Mouse (Mus musculus) CH12.LX (cell line): Measurements from ENCODE around the gene Cmbl. TPM values are rescaled to one million over a fixed set of nuclear protein-coding genes. Genes with fewer than 3 reads are reported as not detected.

Experiments used
- DNase-seq: peaks from one replicate; pipeline ENCODE4 v3.0.0-alpha.2; 2013; ENCODE audit errors: extremely low read depth
- H3K27ac ChIP-seq: 2 replicates; pipeline ENCODE4 v1.5.1; 2012; ENCODE audit warnings: low read depth, mild to moderate bottlenecking, control low read depth, moderate library complexity; ENCODE audit not compliant: insufficient read depth
- H3K27me3 ChIP-seq: replicated peaks from 2 replicates; pipeline ENCODE3; 2012; ENCODE audit warnings: inconsistent platforms
- H3K36me3 ChIP-seq, 2 experiments: replicated peaks in 1 of 2; 2 replicates each; pipeline versions ENCODE3 to v1.6.1; 2012; ENCODE audit warnings: inconsistent platforms in 1 of 2, low read length in 1 of 2, mild to moderate bottlenecking in 1 of 2, mixed read lengths in 1 of 2, moderate library complexity in 1 of 2; ENCODE audit not compliant: control insufficient read depth in 1 of 2, insufficient read depth in 1 of 2
- H3K4me1 ChIP-seq, 2 experiments: 2 replicates each; pipeline ENCODE4 v1.6.1; 2012; ENCODE audit warnings: inconsistent platforms in 1 of 2, moderate library complexity in 1 of 2; ENCODE audit not compliant: insufficient read depth in 2 of 2, control insufficient read depth in 1 of 2
- H3K4me2 ChIP-seq: 2 replicates; pipeline ENCODE4 v1.6.1; 2012; ENCODE audit warnings: low read depth, mild to moderate bottlenecking, control low read depth; ENCODE audit not compliant: poor library complexity, insufficient read depth, severe bottlenecking
- H3K4me3 ChIP-seq, 3 experiments: fragments of 150-350 bp in 1 of 3; sonication (generic) in 1 of 3; replicated peaks in 1 of 3; 2 replicates each; pipeline versions ENCODE3 to v1.5.1; 2011 to 2012; ENCODE audit warnings: low read depth in 2 of 3, low read length in 2 of 3, mild to moderate bottlenecking in 2 of 3, moderate library complexity in 2 of 3, control low read depth in 1 of 3, improper control_type of control experiment in 1 of 3, inconsistent platforms in 1 of 3, mixed read lengths in 1 of 3; ENCODE audit not compliant: poor library complexity in 1 of 3
- H3K79me2 ChIP-seq: replicated peaks from 2 replicates; pipeline ENCODE4 v1.6.1; 2012; ENCODE audit warnings: mild to moderate bottlenecking, moderate library complexity; ENCODE audit not compliant: control insufficient read depth, poor library complexity, insufficient read depth, severe bottlenecking; ENCODE audit errors: extremely low read depth
- H3K9ac ChIP-seq: 2 replicates; pipeline ENCODE4 v1.6.1; 2012; ENCODE audit warnings: low read depth, mild to moderate bottlenecking, control low read depth, moderate library complexity; ENCODE audit not compliant: insufficient read depth
- H3K9me3 ChIP-seq: replicated peaks from 2 replicates; pipeline ENCODE3; 2012; ENCODE audit warnings: low read length, inconsistent platforms, mixed read lengths
- BHLHE40 ChIP-seq: IDR thresholded peaks from 2 replicates; pipeline ENCODE4 v1.6.1; 2011; ENCODE audit warnings: mild to moderate bottlenecking, low read depth, low read length, improper control_type of control experiment
- CHD2 ChIP-seq: IDR thresholded peaks from 2 replicates; pipeline ENCODE4 v1.6.1; 2011; ENCODE audit warnings: low read length, improper control_type of control experiment
- E2F4 ChIP-seq: IDR thresholded peaks from 2 replicates; pipeline ENCODE4 v1.6.1; 2011; ENCODE audit warnings: low read depth, low read length, improper control_type of control experiment; ENCODE audit not compliant: insufficient replicate concordance
- ELF1 ChIP-seq: IDR thresholded peaks from 2 replicates; pipeline ENCODE4 v1.6.1; 2014; ENCODE audit warnings: low read depth, mild to moderate bottlenecking, inconsistent platforms, low read length, improper control_type of control experiment
- EP300 ChIP-seq: IDR thresholded peaks from 2 replicates; pipeline ENCODE4 v1.6.1; 2011; ENCODE audit warnings: low read length, improper control_type of control experiment
- HCFC1 ChIP-seq: IDR thresholded peaks from 2 replicates; pipeline ENCODE4 v1.6.1; 2012; ENCODE audit warnings: low read depth, mild to moderate bottlenecking, inconsistent platforms, low read length, improper control_type of control experiment
- IRF4 ChIP-seq: IDR thresholded peaks from 2 replicates; pipeline ENCODE4 v1.6.1; 2014; ENCODE audit warnings: low read depth, mild to moderate bottlenecking, inconsistent platforms, low read length, improper control_type of control experiment
- JUN ChIP-seq: IDR thresholded peaks from 2 replicates; pipeline ENCODE4 v1.6.1; 2011; ENCODE audit warnings: low read depth, mild to moderate bottlenecking, low read length, improper control_type of control experiment, moderate library complexity; ENCODE audit not compliant: insufficient read depth
- JUND ChIP-seq: conservative IDR thresholded peaks from 2 replicates; pipeline ENCODE4 v1.6.1; 2011; ENCODE audit warnings: low read depth, low read length, improper control_type of control experiment
- MAFK ChIP-seq: IDR thresholded peaks from 2 replicates; pipeline ENCODE4 v1.6.1; 2011; ENCODE audit warnings: low read length, improper control_type of control experiment; ENCODE audit not compliant: insufficient replicate concordance
- MAX ChIP-seq: IDR thresholded peaks from 2 replicates; pipeline ENCODE4 v1.6.1; 2011; ENCODE audit warnings: low read length, improper control_type of control experiment
- MAZ ChIP-seq: IDR thresholded peaks from 2 replicates; pipeline ENCODE4 v1.6.1; 2012; ENCODE audit warnings: low read depth, mild to moderate bottlenecking, inconsistent platforms, low read length, improper control_type of control experiment, moderate library complexity
- MEF2A ChIP-seq: IDR thresholded peaks from 2 replicates; pipeline ENCODE4 v1.6.1; 2014; ENCODE audit warnings: low read depth, mild to moderate bottlenecking, inconsistent platforms, low read length, improper control_type of control experiment, borderline replicate concordance
- MYC ChIP-seq: IDR thresholded peaks from 2 replicates; pipeline ENCODE4 v1.6.1; 2011; ENCODE audit warnings: low read depth, mild to moderate bottlenecking, improper control_type of control experiment, low read length
- NRF1 ChIP-seq: IDR thresholded peaks from 2 replicates; pipeline ENCODE4 v1.6.1; 2014; ENCODE audit warnings: low read depth, mild to moderate bottlenecking, inconsistent platforms, low read length, improper control_type of control experiment, moderate library complexity
- PAX5 ChIP-seq: IDR thresholded peaks from 2 replicates; pipeline ENCODE4 v1.6.1; 2012; ENCODE audit warnings: low read length, inconsistent platforms, mixed read lengths
- RAD21 ChIP-seq: IDR thresholded peaks from 2 replicates; pipeline ENCODE4 v1.6.1; 2011; ENCODE audit warnings: low read depth, mild to moderate bottlenecking, low read length, improper control_type of control experiment, moderate library complexity
- SMC3 ChIP-seq: IDR thresholded peaks from 2 replicates; pipeline ENCODE4 v1.6.1; 2011; ENCODE audit warnings: low read depth, low read length, improper control_type of control experiment
- USF2 ChIP-seq: conservative IDR thresholded peaks from 2 replicates; pipeline ENCODE4 v1.6.1; 2011; ENCODE audit warnings: low read depth, low read length, improper control_type of control experiment
- dilution Hi-C: fragments of 300-500 bp; cut with MboI; formaldehyde crosslinking; loops from 2 replicates; pipeline ENCODE4 v1.14.3; 2020; ENCODE audit warnings: low sequenced_read_pairs; ENCODE audit not compliant: extremely low pct_unique_long_range_greater_than_20kb, extremely low pct_ligation_motif_present
- in situ Hi-C: fragments of 300-500 bp; cut with MboI; formaldehyde crosslinking; loops from 3 replicates; pipeline ENCODE4 v1.14.3; 2019; ENCODE audit warnings: low sequenced_read_pairs, low pct_ligation_motif_present, low pct_unique_long_range_greater_than_20kb, mixed read lengths
- polyA plus RNA-seq: library from polyadenylated mRNA; unstranded; fragments of >175 nt; gene quantifications from 2 replicates; pipeline ENCODE4 v1.2.1, GENCODE M21; 2012; ENCODE audit warnings: low read depth; ENCODE audit not compliant: insufficient read length
- total RNA-seq, 2 experiments: library from RNA; depleted of rRNA; stranded (reverse); fragments of 300-350 nt in 1 of 2; fragments of >200 nt in 1 of 2; gene quantifications; 2 replicates each; pipeline ENCODE4 v1.2.3; 2012 to 2014

Gene Cmbl
- total and polyA plus RNA-seq, 3 experiments: 0.27 TPM; not detected in 2

GRCm38 (mm10) chr15:31546291-31546690, 18.9 kb upstream of the Cmbl start:
- Histone ChIP-seq H3K9me3 (no peaks in the 10 kb centered on the region), H3K79me2 (no peaks in the 10 kb centered on the region), H3K27me3 (no peaks in the 10 kb centered on the region), H3K4me1 (peaks cover 4 to 30% of the 10 kb centered on the region in 2 experiments), H3K27ac (no peak overlapping the region), H3K36me3 (no peaks in the 10 kb centered on the region), H3K4me2 (peak overlapping the region; percentile 93; the same call in 1 of the 2 replicates), H3K9ac (peak overlapping the region; percentile 47; the same call in 1 of the 2 replicates), H3K4me3 (no peak overlapping the region)
- dilution Hi-C loops: no loop called here
- in situ Hi-C loops: no loop called here
- no peak for DNase-seq
- no peak for TF ChIP-seq MAZ
- no peak for TF ChIP-seq PAX5
- no peak for TF ChIP-seq RAD21
- TF ChIP-seq ELF1: no peak
- TF ChIP-seq JUN: peak; percentile 54
- TF ChIP-seq MAFK: peak; percentile 17; the same call in 1 of the 2 replicates
- TF ChIP-seq SMC3: no peak
- no peak for TF ChIP-seq HCFC1
- peak; percentile 65 for TF ChIP-seq EP300
- TF ChIP-seq MEF2A: peak; percentile 49; the same call in 1 of the 2 replicates
- peak; percentile 79 for TF ChIP-seq IRF4
- peak; percentile 78 for TF ChIP-seq JUND

GRCm38 (mm10) chr15:31547421-31547820, 17.8 kb upstream of the Cmbl start:
- H3K4me2 ChIP-seq: no peak overlapping the region
- H3K27ac ChIP-seq: no peak overlapping the region
- in situ Hi-C loops (no loop called here), dilution Hi-C loops (no loop called here)
- TF ChIP-seq USF2 (no peak), E2F4 (no peak), ELF1 (no peak), NRF1 (no peak), CHD2 (no peak), MAZ (no peak), JUN (no peak), BHLHE40 (no peak), MAX (no peak), MYC (no peak)
- H3K79me2 ChIP-seq: no peaks in the 10 kb centered on the region
- H3K36me3 ChIP-seq: no peaks in the 10 kb centered on the region
- H3K9me3 ChIP-seq: no peaks in the 10 kb centered on the region
- no peak overlapping the region for H3K9ac ChIP-seq
- peaks cover 0 to 19% of the 10 kb centered on the region in 2 experiments; a peak in 2 of 4 replicates for H3K4me1 ChIP-seq
- no peak overlapping the region for H3K4me3 ChIP-seq
- no peaks in the 10 kb centered on the region for H3K27me3 ChIP-seq
- no peak for DNase-seq
